Mouse (Mus musculus): ENCODE data around the gene Ntrk3. TPM values are rescaled to one million over a fixed set of nuclear protein-coding genes. Genes with fewer than 3 reads are reported as not detected.

Ntrk3 gene
- polyA plus RNA-seq, 1 experiment from 2014 or later = 2.3 TPM

- no peak for ATAC-seq (replicated peaks; ENCODE audit: extremely low read depth, insufficient read depth, low FRiP score)
- Histone ChIP-seq H3K9ac (ENCODE audit: low read length) (no peak overlapping the region), H3K9me3 (replicated peaks; ENCODE audit: control insufficient read depth, low read length) (no peaks in the 10 kb centered on the region), H3K4me1 (ENCODE audit: control insufficient read depth, insufficient read depth, low read length) (no peaks in the 10 kb centered on the region), H3K36me3 (ENCODE audit: control insufficient read depth, insufficient read depth) (no peaks in the 10 kb centered on the region), H3K4me2 (ENCODE audit: low read depth, low read length) (no peak overlapping the region), H3K27me3 (ENCODE audit: control insufficient read depth, insufficient read depth, low read length) (no peaks in the 10 kb centered on the region), H3K4me3 (ENCODE audit: low read length) (no peak overlapping the region), H3K27ac (ENCODE audit: low read length) (no peak overlapping the region)
- WGBS = 77% methylated on average over 3 of the region's 3 CpGs
Observed at GRCm38 (mm10) chr7:78483729-78484128, 254.1 kb downstream of the Ntrk3 start.

- no peak for ATAC-seq (replicated peaks; ENCODE audit: extremely low read depth, insufficient read depth, low FRiP score)
- H3K27ac ChIP-seq (ENCODE audit: low read length) = no peak overlapping the region
- no peaks in the 10 kb centered on the region for H3K36me3 ChIP-seq (ENCODE audit: control insufficient read depth, insufficient read depth)
- no peak overlapping the region for H3K9ac ChIP-seq (ENCODE audit: low read length)
- no peak overlapping the region for H3K4me2 ChIP-seq (ENCODE audit: low read depth, low read length)
- 74% methylated on average over 2 of the region's 2 CpGs for WGBS
- no peaks in the 10 kb centered on the region for H3K27me3 ChIP-seq (ENCODE audit: control insufficient read depth, insufficient read depth, low read length)
- H3K9me3 ChIP-seq (replicated peaks; ENCODE audit: control insufficient read depth, low read length) = no peaks in the 10 kb centered on the region
- no peak overlapping the region for H3K4me3 ChIP-seq (ENCODE audit: low read length)
- no peaks in the 10 kb centered on the region for H3K4me1 ChIP-seq (ENCODE audit: control insufficient read depth, insufficient read depth, low read length)
Observed at GRCm38 (mm10) chr7:78483061-78483460, 254.8 kb downstream of the Ntrk3 start.

- H3K36me3 ChIP-seq (ENCODE audit: control insufficient read depth, insufficient read depth) = no peaks in the 10 kb centered on the region
- no peak overlapping the region for H3K9ac ChIP-seq (ENCODE audit: low read length)
- ATAC-seq (replicated peaks; ENCODE audit: extremely low read depth, insufficient read depth, low FRiP score) = no peak
- H3K4me2 ChIP-seq (ENCODE audit: low read depth, low read length) = no peak overlapping the region
- no peaks in the 10 kb centered on the region for H3K27me3 ChIP-seq (ENCODE audit: control insufficient read depth, insufficient read depth, low read length)
- 52% methylated on average over 2 of the region's 2 CpGs for WGBS
- no peak overlapping the region for H3K27ac ChIP-seq (ENCODE audit: low read length)
- no peaks in the 10 kb centered on the region for H3K4me1 ChIP-seq (ENCODE audit: control insufficient read depth, insufficient read depth, low read length)
- no peak overlapping the region for H3K4me3 ChIP-seq (ENCODE audit: low read length)
- H3K9me3 ChIP-seq (replicated peaks; ENCODE audit: control insufficient read depth, low read length) = no peaks in the 10 kb centered on the region
Observed at GRCm38 (mm10) chr7:78478881-78479280, 258.9 kb downstream of the Ntrk3 start.

- Histone ChIP-seq H3K4me2 (ENCODE audit: low read depth, low read length) (no peak overlapping the region), H3K27me3 (ENCODE audit: control insufficient read depth, insufficient read depth, low read length) (no peaks in the 10 kb centered on the region), H3K9me3 (replicated peaks; ENCODE audit: control insufficient read depth, low read length) (no peaks in the 10 kb centered on the region), H3K36me3 (ENCODE audit: control insufficient read depth, insufficient read depth) (no peaks in the 10 kb centered on the region), H3K9ac (ENCODE audit: low read length) (no peak overlapping the region), H3K27ac (ENCODE audit: low read length) (no peak overlapping the region), H3K4me3 (ENCODE audit: low read length) (no peak overlapping the region), H3K4me1 (ENCODE audit: control insufficient read depth, insufficient read depth, low read length) (no peaks in the 10 kb centered on the region)
- ATAC-seq (replicated peaks; ENCODE audit: extremely low read depth, insufficient read depth, low FRiP score) = no peak
- 73% methylated on average over 4 of the region's 4 CpGs for WGBS
Observed at GRCm38 (mm10) chr7:78471755-78472154, 266.1 kb downstream of the Ntrk3 start.

- WGBS = 65% methylated on average over 1 of the region's 1 CpGs
- Histone ChIP-seq H3K27me3 (ENCODE audit: control insufficient read depth, insufficient read depth, low read length) (no peaks in the 10 kb centered on the region), H3K27ac (ENCODE audit: low read length) (no peak overlapping the region), H3K4me1 (ENCODE audit: control insufficient read depth, insufficient read depth, low read length) (no peaks in the 10 kb centered on the region), H3K36me3 (ENCODE audit: control insufficient read depth, insufficient read depth) (no peaks in the 10 kb centered on the region), H3K9ac (ENCODE audit: low read length) (no peak overlapping the region), H3K4me3 (ENCODE audit: low read length) (no peak overlapping the region), H3K9me3 (replicated peaks; ENCODE audit: control insufficient read depth, low read length) (no peaks in the 10 kb centered on the region), H3K4me2 (ENCODE audit: low read depth, low read length) (no peak overlapping the region)
- no peak for ATAC-seq (replicated peaks; ENCODE audit: extremely low read depth, insufficient read depth, low FRiP score)
Observed at GRCm38 (mm10) chr7:78471270-78471669, 266.5 kb downstream of the Ntrk3 start.

- Histone ChIP-seq H3K4me2 (ENCODE audit: low read depth, low read length) (no peak overlapping the region), H3K9me3 (replicated peaks; ENCODE audit: control insufficient read depth, low read length) (no peaks in the 10 kb centered on the region), H3K9ac (ENCODE audit: low read length) (no peak overlapping the region), H3K27me3 (ENCODE audit: control insufficient read depth, insufficient read depth, low read length) (no peaks in the 10 kb centered on the region), H3K4me3 (ENCODE audit: low read length) (no peak overlapping the region), H3K4me1 (ENCODE audit: control insufficient read depth, insufficient read depth, low read length) (no peaks in the 10 kb centered on the region), H3K36me3 (ENCODE audit: control insufficient read depth, insufficient read depth) (no peaks in the 10 kb centered on the region), H3K27ac (ENCODE audit: low read length) (no peak overlapping the region)
- WGBS = 44% methylated on average over 5 of the region's 5 CpGs
- ATAC-seq (replicated peaks; ENCODE audit: extremely low read depth, insufficient read depth, low FRiP score) = no peak
Observed at GRCm38 (mm10) chr7:78462605-78463004, 275.2 kb downstream of the Ntrk3 start.

GRCm38 (mm10) chr7:78459021-78459420 lies 278.8 kb downstream of the Ntrk3 start:
- H3K27ac ChIP-seq (ENCODE audit: low read length) = no peak overlapping the region
- H3K4me2 ChIP-seq (ENCODE audit: low read depth, low read length) = no peak overlapping the region
- ATAC-seq (replicated peaks; ENCODE audit: extremely low read depth, insufficient read depth, low FRiP score) = no peak
- H3K36me3 ChIP-seq (ENCODE audit: control insufficient read depth, insufficient read depth) = no peaks in the 10 kb centered on the region
- no peak overlapping the region for H3K9ac ChIP-seq (ENCODE audit: low read length)
- no peaks in the 10 kb centered on the region for H3K9me3 ChIP-seq (replicated peaks; ENCODE audit: control insufficient read depth, low read length)
- H3K27me3 ChIP-seq (ENCODE audit: control insufficient read depth, insufficient read depth, low read length) = no peaks in the 10 kb centered on the region
- H3K4me3 ChIP-seq (ENCODE audit: low read length) = no peak overlapping the region
- WGBS = 49% methylated on average over 1 of the region's 1 CpGs
- no peaks in the 10 kb centered on the region for H3K4me1 ChIP-seq (ENCODE audit: control insufficient read depth, insufficient read depth, low read length)

GRCm38 (mm10) chr7:78451666-78452065 lies 286.1 kb downstream of the Ntrk3 start:
- Histone ChIP-seq H3K36me3 (ENCODE audit: control insufficient read depth, insufficient read depth) (no peaks in the 10 kb centered on the region), H3K9me3 (replicated peaks; ENCODE audit: control insufficient read depth, low read length) (no peaks in the 10 kb centered on the region), H3K9ac (ENCODE audit: low read length) (no peak overlapping the region), H3K4me1 (ENCODE audit: control insufficient read depth, insufficient read depth, low read length) (no peaks in the 10 kb centered on the region), H3K4me3 (ENCODE audit: low read length) (no peak overlapping the region), H3K27me3 (ENCODE audit: control insufficient read depth, insufficient read depth, low read length) (no peaks in the 10 kb centered on the region), H3K4me2 (ENCODE audit: low read depth, low read length) (no peak overlapping the region), H3K27ac (ENCODE audit: low read length) (no peak overlapping the region)
- ATAC-seq (replicated peaks; ENCODE audit: extremely low read depth, insufficient read depth, low FRiP score) = no peak
- WGBS = 71% methylated on average over 2 of the region's 2 CpGs

GRCm38 (mm10) chr7:78449909-78450592 lies 287.8 kb downstream of the Ntrk3 start:
- H3K4me3 ChIP-seq (ENCODE audit: low read length) = no peak overlapping the region
- 62% methylated on average over 6 of the region's 6 CpGs for WGBS
- no peak overlapping the region for H3K27ac ChIP-seq (ENCODE audit: low read length)
- no peak overlapping the region for H3K4me2 ChIP-seq (ENCODE audit: low read depth, low read length)
- no peaks in the 10 kb centered on the region for H3K9me3 ChIP-seq (replicated peaks; ENCODE audit: control insufficient read depth, low read length)
- H3K9ac ChIP-seq (ENCODE audit: low read length) = no peak overlapping the region
- ATAC-seq (replicated peaks; ENCODE audit: extremely low read depth, insufficient read depth, low FRiP score) = no peak
- no peaks in the 10 kb centered on the region for H3K4me1 ChIP-seq (ENCODE audit: control insufficient read depth, insufficient read depth, low read length)
- no peaks in the 10 kb centered on the region for H3K27me3 ChIP-seq (ENCODE audit: control insufficient read depth, insufficient read depth, low read length)
- no peaks in the 10 kb centered on the region for H3K36me3 ChIP-seq (ENCODE audit: control insufficient read depth, insufficient read depth)
